Mouse (Mus musculus): ENCODE measurements around the gene Uox. TPM values are rescaled to one million over a fixed set of nuclear protein-coding genes. Genes with fewer than 3 reads are reported as not detected.
A peak's percentile ranks its signal among the peaks of the same experiment; 100 is the strongest.

Gene Uox
- polyA plus RNA-seq, 1 experiment = not detected

- no peak for TF ChIP-seq CTCF (IDR thresholded peaks at IDR 0.05; ENCODE audit: borderline replicate concordance, extremely low read depth, insufficient read depth, insufficient read length)
- no peak for TF ChIP-seq POLR2A (IDR thresholded peaks at IDR 0.05; ENCODE audit: borderline replicate concordance, extremely low read depth, insufficient read depth, insufficient read length, poor library complexity, severe bottlenecking)
These were observed 89.1 kb downstream of the Uox start for GRCm38 (mm10) chr3:146659321-146659720.

GRCm38 (mm10) chr3:146661001-146661400 lies 90.8 kb downstream of the Uox start:
- TF ChIP-seq POLR2A (IDR thresholded peaks at IDR 0.05; ENCODE audit: borderline replicate concordance, extremely low read depth, insufficient read depth, insufficient read length, poor library complexity, severe bottlenecking) = no peak
- TF ChIP-seq CTCF (IDR thresholded peaks at IDR 0.05; ENCODE audit: borderline replicate concordance, extremely low read depth, insufficient read depth, insufficient read length) = no peak
- DNase-seq (ENCODE audit: low read depth) = peak; percentile 22

More at GRCm38 (mm10) chr3:146659321-146659720, 89.1 kb downstream of the Uox start:
- peak; percentile 33 for DNase-seq (ENCODE audit: low read depth)

- DNase-seq (ENCODE audit: low read depth) = no peak
- no peak for TF ChIP-seq POLR2A (IDR thresholded peaks at IDR 0.05; ENCODE audit: borderline replicate concordance, extremely low read depth, insufficient read depth, insufficient read length, poor library complexity, severe bottlenecking)
- TF ChIP-seq CTCF (IDR thresholded peaks at IDR 0.05; ENCODE audit: borderline replicate concordance, extremely low read depth, insufficient read depth, insufficient read length) = no peak
These were observed 91.7 kb downstream of the Uox start for GRCm38 (mm10) chr3:146661907-146662306.

- no peak for DNase-seq (ENCODE audit: low read depth)
- TF ChIP-seq POLR2A (IDR thresholded peaks at IDR 0.05; ENCODE audit: borderline replicate concordance, extremely low read depth, insufficient read depth, insufficient read length, poor library complexity, severe bottlenecking) (no peak), CTCF (IDR thresholded peaks at IDR 0.05; ENCODE audit: borderline replicate concordance, extremely low read depth, insufficient read depth, insufficient read length) (no peak)
These were observed 100.9 kb downstream of the Uox start for GRCm38 (mm10) chr3:146671121-146671520.

- no peak for TF ChIP-seq POLR2A (IDR thresholded peaks at IDR 0.05; ENCODE audit: borderline replicate concordance, extremely low read depth, insufficient read depth, insufficient read length, poor library complexity, severe bottlenecking)
- TF ChIP-seq CTCF (IDR thresholded peaks at IDR 0.05; ENCODE audit: borderline replicate concordance, extremely low read depth, insufficient read depth, insufficient read length) = no peak
These were observed 104.9 kb downstream of the Uox start for GRCm38 (mm10) chr3:146675101-146675500.

GRCm38 (mm10) chr3:146676193-146676592 lies 106.0 kb downstream of the Uox start:
- TF ChIP-seq CTCF (IDR thresholded peaks at IDR 0.05; ENCODE audit: borderline replicate concordance, extremely low read depth, insufficient read depth, insufficient read length) = no peak
- TF ChIP-seq POLR2A (IDR thresholded peaks at IDR 0.05; ENCODE audit: borderline replicate concordance, extremely low read depth, insufficient read depth, insufficient read length, poor library complexity, severe bottlenecking) = no peak
- DNase-seq (ENCODE audit: low read depth) = no peak

More at GRCm38 (mm10) chr3:146675101-146675500, 104.9 kb downstream of the Uox start:
- no peak for DNase-seq (ENCODE audit: low read depth)

GRCm38 (mm10) chr3:146679646-146680045 lies 109.4 kb downstream of the Uox start:
- DNase-seq (ENCODE audit: low read depth) = no peak
- TF ChIP-seq POLR2A (IDR thresholded peaks at IDR 0.05; ENCODE audit: borderline replicate concordance, extremely low read depth, insufficient read depth, insufficient read length, poor library complexity, severe bottlenecking) = no peak
- TF ChIP-seq CTCF (IDR thresholded peaks at IDR 0.05; ENCODE audit: borderline replicate concordance, extremely low read depth, insufficient read depth, insufficient read length) = no peak

GRCm38 (mm10) chr3:146680625-146681024 lies 110.4 kb downstream of the Uox start:
- TF ChIP-seq CTCF (IDR thresholded peaks at IDR 0.05; ENCODE audit: borderline replicate concordance, extremely low read depth, insufficient read depth, insufficient read length) = no peak
- no peak for TF ChIP-seq POLR2A (IDR thresholded peaks at IDR 0.05; ENCODE audit: borderline replicate concordance, extremely low read depth, insufficient read depth, insufficient read length, poor library complexity, severe bottlenecking)
- DNase-seq (ENCODE audit: low read depth) = no peak

GRCm38 (mm10) chr3:146681696-146682095 lies 111.5 kb downstream of the Uox start:
- no peak for TF ChIP-seq CTCF (IDR thresholded peaks at IDR 0.05; ENCODE audit: borderline replicate concordance, extremely low read depth, insufficient read depth, insufficient read length)
- no peak for TF ChIP-seq POLR2A (IDR thresholded peaks at IDR 0.05; ENCODE audit: borderline replicate concordance, extremely low read depth, insufficient read depth, insufficient read length, poor library complexity, severe bottlenecking)
- DNase-seq (ENCODE audit: low read depth) = peak; percentile 50

Other genes starting within 250 kb of the Uox start
- gene Ssx2ip, start 165.8 kb upstream of the Uox start, polyA plus RNA-seq (2012; rRNA removed) = 9.5 and 12.2 TPM in 2 replicates
- 1.8 and 2.4 TPM in 2 replicates for gene Ctbs, start 120.6 kb upstream of the Uox start, polyA plus RNA-seq (2012; rRNA removed)
- gene Spata1, start 70.7 kb upstream of the Uox start, polyA plus RNA-seq (2012; rRNA removed) = 6.7 and 8.6 TPM in 2 replicates
- gene Gng5, start 70.6 kb upstream of the Uox start, polyA plus RNA-seq (2012; rRNA removed) = 157 and 185 TPM in 2 replicates
- gene Rpf1, start 49.0 kb upstream of the Uox start, polyA plus RNA-seq (2012; rRNA removed) = 33.3 and 38.0 TPM in 2 replicates
- gene Dnase2b, start 45.2 kb downstream of the Uox start, polyA plus RNA-seq (2012; rRNA removed) = not detected in 2 replicates
- gene 4930503B20Rik, start 80.9 kb downstream of the Uox start, polyA plus RNA-seq (2012; rRNA removed) = 0.08 TPM in 1 of 2 replicates, not detected in the other
- 0.26 TPM in 1 of 2 replicates, not detected in the other for gene Samd13, start 115.2 kb downstream of the Uox start, polyA plus RNA-seq (2012; rRNA removed)
- 101 and 129 TPM in 2 replicates for gene Prkacb, start 242.6 kb downstream of the Uox start, polyA plus RNA-seq (2012; rRNA removed)

Data from brain, embryonic 14.5 days (tissue).